Mouse (Mus musculus): ENCODE measurements around the gene Flvcr1. TPM values are rescaled to one million over a fixed set of nuclear protein-coding genes. Genes with fewer than 3 reads are reported as not detected.

The Flvcr1 gene
- polyA plus RNA-seq, 1 experiment from 2014 or later = 11.8 TPM

DNA sequence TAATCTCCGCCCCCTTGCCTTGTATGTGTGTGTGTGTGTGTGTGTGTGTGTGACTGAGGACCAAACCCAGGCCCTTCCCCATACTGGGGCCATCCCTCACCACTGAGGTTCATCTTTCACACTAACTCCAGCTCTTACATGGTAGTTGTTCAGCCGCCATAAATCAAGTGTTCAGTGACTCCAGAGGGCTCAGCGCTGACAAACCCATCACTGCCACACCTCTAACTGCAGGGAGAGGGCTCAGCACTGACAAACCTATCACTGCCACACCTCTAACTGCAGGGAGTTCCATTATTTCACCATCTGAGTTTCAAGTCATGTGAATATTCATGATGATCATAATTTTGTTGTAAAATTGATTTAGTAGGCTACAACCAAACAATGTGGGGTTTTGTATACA lies 27.6 kb upstream of the Flvcr1 start:
- Histone ChIP-seq H3K27ac (ENCODE audit: low read depth, low read length) (no peak overlapping the region), H3K4me1 (replicated peaks; ENCODE audit: control insufficient read depth, insufficient read depth, low read length) (peaks cover 10% of the 10 kb centered on the region), H3K27me3 (replicated peaks; ENCODE audit: control insufficient read depth, insufficient read depth, low read length) (no peaks in the 10 kb centered on the region), H3K4me2 (no peak overlapping the region), H3K4me3 (ENCODE audit: low read depth, low read length) (no peak overlapping the region), H3K9me3 (ENCODE audit: control insufficient read depth, low read length) (no peaks in the 10 kb centered on the region), H3K36me3 (ENCODE audit: control insufficient read depth, insufficient read depth, low read length) (0 out of 2 replicates have a peak, but pooled peaks cover 2% of the 10 kb centered on the region), H3K9ac (ENCODE audit: low read depth, low read length) (no peak overlapping the region)
- 77% methylated on average over 3 of the region's 3 CpGs for WGBS
- no peak for ATAC-seq (replicated peaks; ENCODE audit: low FRiP score)
- DNase-seq (ENCODE audit: low spot score) = no peak

DNA sequence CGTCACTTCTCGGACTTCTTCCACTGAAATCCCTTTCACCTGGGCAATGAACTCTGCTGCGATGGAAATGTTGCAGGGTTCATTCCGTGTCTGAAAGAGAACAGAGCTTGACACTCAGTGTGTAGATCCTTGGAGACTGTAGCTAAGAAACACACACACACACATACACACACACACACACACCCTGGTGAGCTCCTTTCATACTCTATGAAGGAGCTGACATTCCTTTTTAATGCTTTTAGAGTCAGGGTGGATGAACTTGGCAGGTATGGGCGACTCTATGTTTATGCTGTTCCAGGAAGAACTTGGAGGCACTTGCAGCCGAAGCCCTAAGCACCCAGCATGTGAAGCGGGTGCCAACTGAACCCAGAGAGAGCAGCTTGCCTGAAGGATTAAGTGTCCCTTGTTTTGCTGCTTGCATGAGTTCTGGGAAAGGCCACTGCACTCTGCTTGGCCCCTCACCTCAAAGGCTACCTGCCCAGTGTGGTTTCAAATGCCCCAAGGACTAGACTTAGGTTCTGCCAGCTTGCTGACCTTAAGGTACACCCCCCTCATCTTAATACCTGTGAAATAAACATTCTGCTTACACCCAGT lies 20.4 kb upstream of the Flvcr1 start:
- peaks cover 8% of the 10 kb centered on the region; the same call in 1 of the 2 replicates for H3K4me1 ChIP-seq (replicated peaks; ENCODE audit: control insufficient read depth, insufficient read depth, low read length)
- H3K27me3 ChIP-seq (replicated peaks; ENCODE audit: control insufficient read depth, insufficient read depth, low read length) = no peaks in the 10 kb centered on the region
- no peak overlapping the region for H3K27ac ChIP-seq (ENCODE audit: low read depth, low read length)
- ATAC-seq (replicated peaks; ENCODE audit: low FRiP score) = no peak
- H3K9ac ChIP-seq (ENCODE audit: low read depth, low read length) = no peak overlapping the region
- WGBS = 78% methylated on average over 7 of the region's 7 CpGs
- H3K36me3 ChIP-seq (ENCODE audit: control insufficient read depth, insufficient read depth, low read length) = no peaks in the 10 kb centered on the region
- H3K4me2 ChIP-seq = no peak overlapping the region
- H3K4me3 ChIP-seq (ENCODE audit: low read depth, low read length) = no peak overlapping the region
- DNase-seq (ENCODE audit: low spot score) = no peak
- no peaks in the 10 kb centered on the region for H3K9me3 ChIP-seq (ENCODE audit: control insufficient read depth, low read length)

DNA sequence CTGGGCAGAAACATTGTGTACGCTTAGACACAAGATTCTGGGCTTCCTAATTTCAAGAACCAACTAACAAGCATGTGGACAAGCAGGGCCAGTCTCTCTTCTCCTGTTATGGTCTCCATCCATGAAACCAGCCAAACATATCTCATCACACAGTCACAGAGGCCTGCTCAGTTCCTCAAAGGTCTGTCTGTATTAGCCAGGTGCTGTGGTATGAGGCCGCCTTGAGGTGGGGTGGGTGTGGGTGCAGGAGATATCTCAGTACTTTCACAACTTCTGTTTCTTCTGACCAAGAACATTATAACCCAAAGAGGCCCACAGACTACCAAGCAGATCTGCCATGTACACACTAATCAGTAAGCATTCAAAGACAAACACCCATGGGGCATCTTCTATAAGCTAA lies 19.3 kb upstream of the Flvcr1 start:
- DNase-seq (ENCODE audit: low spot score) = no peak
- Histone ChIP-seq H3K9ac (ENCODE audit: low read depth, low read length) (no peak overlapping the region), H3K4me3 (ENCODE audit: low read depth, low read length) (no peak overlapping the region), H3K4me2 (no peak overlapping the region), H3K36me3 (ENCODE audit: control insufficient read depth, insufficient read depth, low read length) (no peaks in the 10 kb centered on the region), H3K4me1 (replicated peaks; ENCODE audit: control insufficient read depth, insufficient read depth, low read length) (peaks cover 8% of the 10 kb centered on the region; the same call in 1 of the 2 replicates), H3K9me3 (ENCODE audit: control insufficient read depth, low read length) (no peaks in the 10 kb centered on the region), H3K27ac (ENCODE audit: low read depth, low read length) (peak overlapping the region; percentile 36; the same call in 1 of the 2 replicates), H3K27me3 (replicated peaks; ENCODE audit: control insufficient read depth, insufficient read depth, low read length) (no peaks in the 10 kb centered on the region)
- WGBS = 85% methylated on average over 2 of the region's 2 CpGs
- peak; percentile 90 for ATAC-seq (replicated peaks; ENCODE audit: low FRiP score)

DNA sequence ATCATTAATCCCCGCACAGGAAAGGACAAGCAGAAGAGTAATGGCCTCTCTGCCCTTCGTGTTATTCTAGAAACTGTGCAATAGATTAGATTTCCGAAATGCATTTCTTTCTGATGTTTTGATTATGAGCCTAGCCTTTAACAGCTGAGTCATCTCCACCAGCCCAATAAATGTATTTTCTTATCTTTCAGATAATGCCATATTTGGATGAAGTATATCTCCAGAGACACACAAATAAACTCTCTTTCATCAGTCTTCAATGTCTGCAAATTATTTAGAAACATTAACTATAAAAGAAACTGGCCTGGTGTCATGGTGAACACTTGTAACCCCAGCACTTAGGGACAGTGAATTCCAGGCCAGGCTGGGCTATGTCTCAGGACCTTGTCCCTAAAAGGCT lies 16.7 kb upstream of the Flvcr1 start:
- DNase-seq (ENCODE audit: low spot score) = no peak
- no peak for ATAC-seq (replicated peaks; ENCODE audit: low FRiP score)
- no peaks in the 10 kb centered on the region for H3K9me3 ChIP-seq (ENCODE audit: control insufficient read depth, low read length)
- no peak overlapping the region for H3K9ac ChIP-seq (ENCODE audit: low read depth, low read length)
- H3K4me1 ChIP-seq (replicated peaks; ENCODE audit: control insufficient read depth, insufficient read depth, low read length) = peaks cover 8% of the 10 kb centered on the region; the same call in 1 of the 2 replicates
- H3K36me3 ChIP-seq (ENCODE audit: control insufficient read depth, insufficient read depth, low read length) = no peaks in the 10 kb centered on the region
- H3K4me2 ChIP-seq = no peak overlapping the region
- H3K27me3 ChIP-seq (replicated peaks; ENCODE audit: control insufficient read depth, insufficient read depth, low read length) = no peaks in the 10 kb centered on the region
- H3K27ac ChIP-seq (ENCODE audit: low read depth, low read length) = no peak overlapping the region
- no peak overlapping the region for H3K4me3 ChIP-seq (ENCODE audit: low read depth, low read length)
- WGBS = 69% methylated on average over 3 of the region's 3 CpGs

DNA sequence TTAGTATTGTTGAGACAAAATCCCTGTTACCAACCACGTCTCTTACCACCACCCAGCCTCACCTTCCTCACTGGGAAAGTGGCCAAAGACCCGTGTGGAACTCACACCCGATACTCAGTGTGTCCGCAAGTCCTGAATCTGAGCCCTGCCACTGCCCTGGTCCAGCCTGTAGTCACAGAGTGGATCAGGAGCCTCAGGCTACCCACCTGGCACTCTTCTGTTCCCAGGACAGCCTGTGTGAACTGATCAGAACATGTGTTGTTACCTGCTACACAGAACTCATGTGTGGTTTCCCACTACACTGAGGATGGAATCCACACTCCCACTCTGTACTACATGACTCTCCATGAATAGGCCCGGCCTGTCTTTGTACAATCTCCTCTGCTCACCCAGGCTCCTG lies 16.1 kb upstream of the Flvcr1 start:
- H3K27ac ChIP-seq (ENCODE audit: low read depth, low read length) = no peak overlapping the region
- DNase-seq (ENCODE audit: low spot score) = no peak
- no peak overlapping the region for H3K4me3 ChIP-seq (ENCODE audit: low read depth, low read length)
- no peaks in the 10 kb centered on the region for H3K36me3 ChIP-seq (ENCODE audit: control insufficient read depth, insufficient read depth, low read length)
- no peaks in the 10 kb centered on the region for H3K27me3 ChIP-seq (replicated peaks; ENCODE audit: control insufficient read depth, insufficient read depth, low read length)
- H3K9me3 ChIP-seq (ENCODE audit: control insufficient read depth, low read length) = no peaks in the 10 kb centered on the region
- 83% methylated on average over 5 of the region's 5 CpGs for WGBS
- H3K4me1 ChIP-seq (replicated peaks; ENCODE audit: control insufficient read depth, insufficient read depth, low read length) = peaks cover 8% of the 10 kb centered on the region; the same call in 1 of the 2 replicates
- no peak for ATAC-seq (replicated peaks; ENCODE audit: low FRiP score)
- H3K9ac ChIP-seq (ENCODE audit: low read depth, low read length) = no peak overlapping the region
- no peak overlapping the region for H3K4me2 ChIP-seq

DNA sequence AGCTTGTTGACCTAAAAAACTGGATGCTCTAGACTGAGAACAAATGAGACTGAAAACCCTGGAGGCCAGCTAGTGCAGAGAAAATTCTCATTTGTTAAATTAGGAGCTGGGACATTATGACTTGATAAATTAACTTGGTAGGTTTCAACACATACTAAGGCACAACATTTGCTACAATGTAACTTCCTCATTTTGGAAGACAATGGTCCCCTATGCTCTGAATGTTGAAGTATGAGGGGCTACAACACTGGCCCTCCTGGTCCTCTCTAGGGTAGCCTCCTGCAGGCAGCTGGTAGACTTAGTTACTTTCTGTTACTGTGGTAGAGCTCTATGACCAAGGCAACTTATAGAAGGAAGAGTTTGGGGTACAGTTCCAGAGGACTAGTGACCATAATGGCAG lies 15.4 kb upstream of the Flvcr1 start:
- no peak overlapping the region for H3K27ac ChIP-seq (ENCODE audit: low read depth, low read length)
- ATAC-seq (replicated peaks; ENCODE audit: low FRiP score) (no peak), DNase-seq (ENCODE audit: low spot score) (no peak)
- no peak overlapping the region for H3K9ac ChIP-seq (ENCODE audit: low read depth, low read length)
- no peak overlapping the region for H3K4me2 ChIP-seq
- no peaks in the 10 kb centered on the region for H3K36me3 ChIP-seq (ENCODE audit: control insufficient read depth, insufficient read depth, low read length)
- no peak overlapping the region for H3K4me3 ChIP-seq (ENCODE audit: low read depth, low read length)
- H3K4me1 ChIP-seq (replicated peaks; ENCODE audit: control insufficient read depth, insufficient read depth, low read length) = peaks cover 8% of the 10 kb centered on the region; the same call in 1 of the 2 replicates
- no peaks in the 10 kb centered on the region for H3K27me3 ChIP-seq (replicated peaks; ENCODE audit: control insufficient read depth, insufficient read depth, low read length)
- H3K9me3 ChIP-seq (ENCODE audit: control insufficient read depth, low read length) = no peaks in the 10 kb centered on the region

DNA sequence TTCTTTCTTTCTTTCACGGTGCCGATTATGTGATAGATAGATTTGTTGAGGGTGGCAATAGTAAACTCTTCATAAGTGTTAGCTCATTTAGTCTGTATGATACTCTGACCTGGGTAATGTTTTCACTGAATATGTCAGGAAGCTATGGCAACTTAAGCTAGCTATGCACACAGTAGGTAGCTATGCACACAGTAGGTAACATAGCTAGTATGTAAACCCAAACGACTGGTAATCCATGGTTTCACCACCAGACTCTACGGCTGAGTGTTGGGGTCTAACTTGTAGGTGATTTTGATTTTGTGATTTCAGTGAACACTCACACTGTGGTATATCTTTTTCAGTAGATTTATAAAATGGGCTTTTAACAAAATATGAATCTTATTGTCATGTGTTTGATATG lies 12.0 kb upstream of the Flvcr1 start:
- no peak for ATAC-seq (replicated peaks; ENCODE audit: low FRiP score)
- H3K9me3 ChIP-seq (ENCODE audit: control insufficient read depth, low read length) = no peaks in the 10 kb centered on the region
- no peak overlapping the region for H3K9ac ChIP-seq (ENCODE audit: low read depth, low read length)
- H3K36me3 ChIP-seq (ENCODE audit: control insufficient read depth, insufficient read depth, low read length) = no peaks in the 10 kb centered on the region
- no peak overlapping the region for H3K4me2 ChIP-seq
- no peak for DNase-seq (ENCODE audit: low spot score)
- H3K27me3 ChIP-seq (replicated peaks; ENCODE audit: control insufficient read depth, insufficient read depth, low read length) = no peaks in the 10 kb centered on the region
- no peaks in the 10 kb centered on the region for H3K4me1 ChIP-seq (replicated peaks; ENCODE audit: control insufficient read depth, insufficient read depth, low read length)
- no peak overlapping the region for H3K27ac ChIP-seq (ENCODE audit: low read depth, low read length)
- 92% methylated on average over 4 of the region's 4 CpGs for WGBS
- H3K4me3 ChIP-seq (ENCODE audit: low read depth, low read length) = no peak overlapping the region

DNA sequence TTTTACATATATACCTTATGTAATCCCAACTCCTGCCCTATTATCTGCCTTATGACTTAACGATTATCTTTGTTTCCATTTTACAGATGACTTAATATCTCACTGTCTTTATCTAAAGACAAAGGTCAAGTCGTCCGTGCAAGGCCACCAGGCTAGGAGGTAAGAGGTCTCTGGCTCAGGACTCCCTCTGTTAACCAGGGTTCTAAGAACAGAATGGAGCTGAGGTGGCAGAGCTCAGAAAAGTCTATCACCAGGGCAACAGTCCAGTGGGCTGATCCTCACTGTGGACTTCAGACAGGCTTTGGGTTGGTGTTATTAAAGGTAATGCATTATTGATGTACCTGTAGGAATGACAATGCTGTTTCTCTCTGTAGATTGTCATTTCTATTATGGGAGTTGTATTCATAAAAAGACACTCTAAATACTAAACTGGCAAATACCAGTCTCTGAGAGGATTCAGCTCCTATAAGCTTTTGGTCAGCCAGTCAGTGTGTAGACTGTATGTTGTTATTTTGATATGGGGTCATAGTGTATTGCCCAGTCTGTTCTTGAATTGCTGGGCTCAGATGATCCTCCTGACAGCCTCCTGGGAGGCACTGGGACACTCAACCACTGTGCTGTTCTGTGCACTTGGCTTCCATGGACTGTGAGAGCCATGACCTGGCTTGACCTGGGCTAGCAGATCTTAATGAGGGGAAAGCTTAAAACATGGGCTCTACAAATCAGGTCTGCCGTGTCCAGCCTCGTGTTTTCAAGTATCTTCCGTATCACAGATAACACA lies 10.8 kb upstream of the Flvcr1 start, which contains the start of gene Spata45:
Spata45 (plus strand) TSS at position 86 of the 781 bp plus-strand sequence.
- DNase-seq (ENCODE audit: low spot score) = no peak
- Histone ChIP-seq H3K27ac (ENCODE audit: low read depth, low read length) (no peak within 1 kb of the TSS), H3K4me1 (replicated peaks; ENCODE audit: control insufficient read depth, insufficient read depth, low read length) (no peaks in the 10 kb centered on the region), H3K4me2 (no peak within 1 kb of the TSS), H3K9ac (ENCODE audit: low read depth, low read length) (no peak within 1 kb of the TSS), H3K27me3 (replicated peaks; ENCODE audit: control insufficient read depth, insufficient read depth, low read length) (no peaks in the 10 kb centered on the region), H3K9me3 (ENCODE audit: control insufficient read depth, low read length) (no peaks in the 10 kb centered on the region), H3K4me3 (ENCODE audit: low read depth, low read length) (no peak within 1 kb of the TSS), H3K36me3 (ENCODE audit: control insufficient read depth, insufficient read depth, low read length) (no peaks in the 10 kb centered on the region)
- WGBS = 62% methylated on average over 6 of the region's 6 CpGs
- ATAC-seq (replicated peaks; ENCODE audit: low FRiP score) = no peak

DNA sequence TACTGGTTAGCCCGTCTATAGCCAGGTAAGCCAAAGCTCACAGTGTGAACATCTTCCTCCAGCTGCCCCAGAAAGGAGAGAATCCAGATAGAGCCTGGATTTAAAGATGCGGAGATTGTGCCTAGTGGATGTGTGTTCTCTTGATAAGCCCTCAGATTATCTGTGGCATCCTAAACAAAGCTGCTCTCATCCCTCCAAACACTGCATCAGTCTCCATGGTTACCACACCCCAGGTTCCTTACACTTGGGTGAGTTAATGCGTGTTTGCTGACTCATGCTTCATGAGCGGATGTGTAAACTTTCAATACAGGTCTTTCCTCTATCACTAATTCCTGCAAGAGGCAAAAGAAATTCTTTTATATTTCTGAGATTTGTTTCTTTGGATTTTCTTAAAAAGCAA lies 9.7 kb upstream of the Flvcr1 start:
- Histone ChIP-seq H3K27ac (ENCODE audit: low read depth, low read length) (no peak overlapping the region), H3K9me3 (ENCODE audit: control insufficient read depth, low read length) (no peaks in the 10 kb centered on the region), H3K36me3 (ENCODE audit: control insufficient read depth, insufficient read depth, low read length) (no peaks in the 10 kb centered on the region), H3K4me1 (replicated peaks; ENCODE audit: control insufficient read depth, insufficient read depth, low read length) (no peaks in the 10 kb centered on the region; the same call in 1 of the 2 replicates), H3K9ac (ENCODE audit: low read depth, low read length) (no peak overlapping the region), H3K4me2 (no peak overlapping the region), H3K4me3 (ENCODE audit: low read depth, low read length) (no peak overlapping the region), H3K27me3 (replicated peaks; ENCODE audit: control insufficient read depth, insufficient read depth, low read length) (no peaks in the 10 kb centered on the region)
- ATAC-seq (replicated peaks; ENCODE audit: low FRiP score) = no peak
- WGBS = 37% methylated on average over 4 of the region's 4 CpGs
- DNase-seq (ENCODE audit: low spot score) = no peak
